Mouse (Mus musculus): ENCODE results near the gene Tfr2. TPM values are rescaled to one million over a fixed set of nuclear protein-coding genes. Genes with fewer than 3 reads are reported as not detected.
A peak's percentile ranks its signal among the peaks of the same experiment; 100 is the strongest.

Tfr2 gene
- total and polyA plus RNA-seq, 2 experiments = 225 to 486 TPM

DNA sequence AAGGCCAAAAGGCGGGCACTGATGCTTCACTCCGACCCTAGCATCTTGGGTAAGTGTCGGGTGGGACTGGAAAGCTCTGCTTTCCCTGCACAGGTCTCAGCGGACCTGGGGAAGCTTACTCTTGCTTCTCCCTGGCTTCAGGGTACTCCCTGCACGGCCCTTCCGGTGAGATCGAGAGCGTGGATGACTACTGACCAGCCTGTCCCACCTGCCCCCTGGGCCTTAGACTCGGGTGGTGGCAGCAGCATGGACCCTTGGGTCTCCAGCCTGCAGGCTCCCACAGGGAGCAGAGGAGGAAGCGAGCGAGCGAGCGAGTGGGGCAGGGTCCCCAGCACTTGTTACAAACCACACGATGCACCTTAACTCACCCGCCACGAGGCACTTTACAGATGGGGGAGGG is 44.1 kb upstream of the Tfr2 start:
- H3K4me3 ChIP-seq (ENCODE audit: insufficient read depth, low read depth, low read length) = no peak overlapping the region
- TF ChIP-seq POLR2A (IDR thresholded peaks at IDR 0.05; ENCODE audit: extremely low read depth, insufficient read depth, low read length) (no peak), CTCF (IDR thresholded peaks at IDR 0.05; ENCODE audit: low read depth, low read length) (no peak)
- no peaks in the 10 kb centered on the region for H3K79me2 ChIP-seq (ENCODE audit: control insufficient read depth, insufficient read depth, low read length)
- H3K27me3 ChIP-seq (ENCODE audit: control insufficient read depth, insufficient read depth, low read length) = no peaks in the 10 kb centered on the region
- H3K36me3 ChIP-seq (ENCODE audit: control insufficient read depth, insufficient read depth, low read length) = peaks cover 23% of the 10 kb centered on the region
- WGBS = 83% methylated on average over 16 of the region's 16 CpGs
- H3K4me1 ChIP-seq (ENCODE audit: control insufficient read depth, insufficient read depth, low read length) = 0 out of 2 replicates have a peak, but pooled peaks cover 4% of the 10 kb centered on the region
- no peak overlapping the region for H3K9ac ChIP-seq (ENCODE audit: low read depth, low read length)
- no peak overlapping the region for H3K27ac ChIP-seq (replicated peaks; ENCODE audit: insufficient read depth, low read depth, low read length)
- no peak for DNase-seq (ENCODE audit: extremely low read depth, low read depth, low spot score)

DNA sequence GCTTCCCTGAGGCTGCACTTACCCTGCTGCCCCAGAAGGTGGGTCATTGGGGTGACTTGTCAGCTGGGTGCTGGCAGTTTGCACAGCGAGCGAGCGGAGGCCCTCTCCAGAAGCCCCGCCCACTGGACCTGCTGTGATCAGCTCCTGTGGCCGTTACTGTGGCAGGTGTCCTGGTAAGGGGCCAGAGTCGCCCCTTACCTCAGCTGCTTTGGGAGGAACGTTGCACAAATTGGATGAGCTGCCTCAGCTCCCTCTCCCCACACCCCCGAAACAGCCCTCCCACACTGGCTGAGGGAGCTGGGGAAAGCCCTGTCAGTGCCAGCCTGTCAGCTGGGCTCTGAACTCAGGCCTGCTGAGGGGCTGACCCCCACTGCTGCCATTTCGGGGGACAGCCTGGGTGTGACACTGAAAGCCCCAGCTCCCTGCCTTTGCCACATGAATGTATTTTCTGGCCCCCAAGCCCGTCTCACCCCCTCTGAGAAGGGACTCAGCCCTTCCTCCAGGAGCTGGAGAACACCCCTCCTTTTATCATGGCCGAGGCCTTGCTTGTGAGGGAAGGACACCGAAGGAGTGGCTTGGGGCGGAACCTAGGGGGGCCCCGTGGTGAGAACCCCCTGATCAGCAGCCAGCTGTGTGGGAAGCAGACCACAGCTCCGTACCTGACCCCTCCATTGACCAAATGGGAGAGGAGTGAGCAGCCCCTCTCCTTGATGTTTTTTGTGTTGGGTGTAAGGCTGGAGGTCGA is 43.3 kb upstream of the Tfr2 start:
- peaks cover 4% of the 10 kb centered on the region; the same call in 1 of the 2 replicates for H3K4me1 ChIP-seq (ENCODE audit: control insufficient read depth, insufficient read depth, low read length)
- peak; percentile 36 for DNase-seq (ENCODE audit: extremely low read depth, low read depth, low spot score)

DNA sequence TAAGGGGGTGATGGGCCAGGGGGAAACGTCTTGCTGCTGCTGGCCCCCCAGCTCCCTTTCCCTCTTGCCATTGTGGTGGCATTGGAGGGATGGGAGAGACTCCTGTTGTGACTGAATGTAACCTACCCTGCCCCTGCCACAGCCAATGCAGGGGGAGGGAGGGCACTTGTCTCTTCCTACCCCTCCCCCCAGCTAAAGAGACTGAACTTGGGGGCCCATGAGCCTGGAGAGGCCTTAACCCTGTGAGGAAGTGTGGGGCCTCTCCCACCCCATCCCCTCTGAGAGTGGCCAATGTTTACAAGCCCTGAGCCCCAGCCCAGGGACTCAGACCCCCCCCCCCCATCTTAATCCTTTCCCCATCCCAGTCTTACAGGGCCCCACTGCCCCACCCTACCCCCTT is 42.2 kb upstream of the Tfr2 start:
- WGBS = 70% methylated on average over 1 of the region's 1 CpGs
- Histone ChIP-seq H3K36me3 (ENCODE audit: control insufficient read depth, insufficient read depth, low read length) (peaks cover 17% of the 10 kb centered on the region), H3K4me3 (ENCODE audit: insufficient read depth, low read depth, low read length) (no peak overlapping the region), H3K27ac (replicated peaks; ENCODE audit: insufficient read depth, low read depth, low read length) (no peak overlapping the region), H3K4me1 (ENCODE audit: control insufficient read depth, insufficient read depth, low read length) (peaks cover 4% of the 10 kb centered on the region; the same call in 1 of the 2 replicates), H3K27me3 (ENCODE audit: control insufficient read depth, insufficient read depth, low read length) (no peaks in the 10 kb centered on the region), H3K79me2 (ENCODE audit: control insufficient read depth, insufficient read depth, low read length) (peaks cover 17% of the 10 kb centered on the region), H3K9ac (ENCODE audit: low read depth, low read length) (no peak overlapping the region)
- no peak for TF ChIP-seq POLR2A (IDR thresholded peaks at IDR 0.05; ENCODE audit: extremely low read depth, insufficient read depth, low read length)
- TF ChIP-seq CTCF (IDR thresholded peaks at IDR 0.05; ENCODE audit: low read depth, low read length) = no peak
- no peak for DNase-seq (ENCODE audit: extremely low read depth, low read depth, low spot score)

More for the DNA sequence above, 43.3 kb upstream of the Tfr2 start:
- Histone ChIP-seq H3K36me3 (ENCODE audit: control insufficient read depth, insufficient read depth, low read length) (peaks cover 23% of the 10 kb centered on the region), H3K27me3 (ENCODE audit: control insufficient read depth, insufficient read depth, low read length) (no peaks in the 10 kb centered on the region), H3K4me3 (ENCODE audit: insufficient read depth, low read depth, low read length) (no peak overlapping the region), H3K9ac (ENCODE audit: low read depth, low read length) (no peak overlapping the region), H3K79me2 (ENCODE audit: control insufficient read depth, insufficient read depth, low read length) (peaks cover 7% of the 10 kb centered on the region; the same call in 1 of the 2 replicates), H3K27ac (replicated peaks; ENCODE audit: insufficient read depth, low read depth, low read length) (no peak overlapping the region)
- TF ChIP-seq CTCF (IDR thresholded peaks at IDR 0.05; ENCODE audit: low read depth, low read length) (peak; percentile 48), POLR2A (IDR thresholded peaks at IDR 0.05; ENCODE audit: extremely low read depth, insufficient read depth, low read length) (no peak)
- 53% methylated on average over 16 of the region's 16 CpGs for WGBS

DNA sequence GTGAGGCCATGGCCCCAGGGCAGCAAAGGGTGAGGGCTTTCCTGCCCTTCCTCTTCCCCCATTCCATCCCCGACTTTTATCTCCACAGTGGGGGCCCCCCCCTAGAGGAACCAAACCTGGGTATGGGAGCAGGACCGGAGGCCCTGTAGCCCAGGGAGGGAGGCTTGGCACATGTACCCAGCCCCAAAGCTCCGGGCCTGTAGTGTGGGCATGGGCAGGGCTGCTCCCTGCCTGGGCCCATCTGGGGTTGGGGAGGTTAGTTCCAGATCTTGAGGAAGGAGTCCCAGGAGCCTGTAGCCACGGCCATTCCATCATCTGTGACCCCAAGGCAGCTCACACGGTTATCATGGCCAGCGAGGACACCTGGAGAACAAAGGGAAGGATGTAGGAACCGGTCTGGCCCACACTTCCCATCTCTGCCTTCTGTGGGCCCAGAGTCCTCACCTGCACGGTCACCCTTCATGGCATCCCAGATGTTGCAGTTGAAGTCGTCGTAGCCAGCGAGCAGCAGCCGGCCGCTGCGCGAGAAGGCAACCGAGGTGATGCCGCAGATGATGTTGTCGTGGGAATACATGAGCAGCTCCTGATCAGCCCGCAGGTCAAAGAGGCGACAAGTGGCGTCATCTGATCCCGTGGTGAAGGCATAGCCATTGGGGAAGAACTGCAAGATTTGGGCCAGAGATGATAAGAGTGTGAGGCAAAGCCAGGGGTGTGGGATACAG is 41.2 kb upstream of the Tfr2 start:
- peaks cover 4% of the 10 kb centered on the region; the same call in 1 of the 2 replicates for H3K4me1 ChIP-seq (ENCODE audit: control insufficient read depth, insufficient read depth, low read length)
- no peak overlapping the region for H3K9ac ChIP-seq (ENCODE audit: low read depth, low read length)

DNA sequence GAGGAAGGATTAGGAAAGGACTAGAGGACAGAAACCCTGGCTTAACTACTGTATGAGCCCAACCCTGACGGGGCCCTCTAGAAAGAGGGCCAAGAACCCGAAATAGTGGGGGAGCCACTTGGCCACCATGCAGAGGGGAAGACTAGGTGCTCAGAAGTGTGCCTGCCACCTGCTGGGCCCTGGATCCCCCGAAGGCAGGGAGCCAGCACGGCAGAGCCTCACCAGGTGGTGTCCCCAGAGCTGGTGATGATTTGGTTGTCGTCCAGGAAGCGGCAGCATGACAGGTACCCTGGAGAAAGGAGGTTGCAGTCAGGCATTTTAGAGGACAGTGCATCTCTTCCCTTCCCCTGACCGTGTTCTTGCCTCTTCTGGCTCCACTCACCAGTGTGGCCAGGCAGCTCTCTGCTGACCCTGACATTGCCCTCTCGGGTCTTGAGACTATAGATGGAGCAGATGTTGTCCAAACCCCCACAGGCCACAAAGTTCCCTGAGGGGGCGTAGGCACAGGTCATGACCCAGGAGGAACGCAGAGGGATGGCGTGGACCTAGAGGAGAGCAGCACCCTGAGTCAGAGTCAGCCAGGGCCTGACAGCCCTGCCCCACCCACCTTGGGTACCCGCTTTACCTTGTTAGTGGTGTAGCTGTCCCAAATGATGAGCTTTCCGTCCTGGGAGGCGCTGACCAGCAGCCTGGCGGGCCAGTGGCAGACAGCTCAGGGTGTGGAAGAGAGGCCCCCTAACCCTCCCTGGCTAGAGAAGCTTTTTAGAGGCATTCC is 40.2 kb upstream of the Tfr2 start:
- Histone ChIP-seq H3K4me1 (ENCODE audit: control insufficient read depth, insufficient read depth, low read length) (peaks cover 7% of the 10 kb centered on the region; the same call in 1 of the 2 replicates), H3K4me3 (ENCODE audit: insufficient read depth, low read depth, low read length) (no peak overlapping the region), H3K36me3 (ENCODE audit: control insufficient read depth, insufficient read depth, low read length) (peaks cover 11% of the 10 kb centered on the region), H3K9ac (ENCODE audit: low read depth, low read length) (no peak overlapping the region), H3K27ac (replicated peaks; ENCODE audit: insufficient read depth, low read depth, low read length) (no peak overlapping the region), H3K27me3 (ENCODE audit: control insufficient read depth, insufficient read depth, low read length) (no peaks in the 10 kb centered on the region), H3K79me2 (ENCODE audit: control insufficient read depth, insufficient read depth, low read length) (peaks cover 19% of the 10 kb centered on the region)
- DNase-seq (ENCODE audit: extremely low read depth, low read depth, low spot score) = no peak
- 82% methylated on average over 15 of the region's 15 CpGs for WGBS
- TF ChIP-seq POLR2A (IDR thresholded peaks at IDR 0.05; ENCODE audit: extremely low read depth, insufficient read depth, low read length) (no peak), CTCF (IDR thresholded peaks at IDR 0.05; ENCODE audit: low read depth, low read length) (no peak)

More for the DNA sequence above, 41.2 kb upstream of the Tfr2 start:
- H3K4me3 ChIP-seq (ENCODE audit: insufficient read depth, low read depth, low read length) = no peak overlapping the region
- WGBS = 86% methylated on average over 22 of the region's 22 CpGs
- H3K27me3 ChIP-seq (ENCODE audit: control insufficient read depth, insufficient read depth, low read length) = no peaks in the 10 kb centered on the region
- no peak for DNase-seq (ENCODE audit: extremely low read depth, low read depth, low spot score)
- TF ChIP-seq POLR2A (IDR thresholded peaks at IDR 0.05; ENCODE audit: extremely low read depth, insufficient read depth, low read length) (no peak), CTCF (IDR thresholded peaks at IDR 0.05; ENCODE audit: low read depth, low read length) (no peak)
- peaks cover 14% of the 10 kb centered on the region for H3K36me3 ChIP-seq (ENCODE audit: control insufficient read depth, insufficient read depth, low read length)
- H3K27ac ChIP-seq (replicated peaks; ENCODE audit: insufficient read depth, low read depth, low read length) = no peak overlapping the region
- H3K79me2 ChIP-seq (ENCODE audit: control insufficient read depth, insufficient read depth, low read length) = peaks cover 19% of the 10 kb centered on the region
